Mouse (Mus musculus) limb, embryonic 10.5 days (tissue): ENCODE results near the gene Atxn10. TPM values are rescaled to one million over a fixed set of nuclear protein-coding genes. Genes with fewer than 3 reads are reported as not detected.

ENCODE experiments used
- DNase-seq: peaks from one replicate; pipeline ENCODE4 v3.0.0-alpha.2; 2017; ENCODE audit warnings: low spot score
- H3K27ac ChIP-seq: fragments of 300-500 bp; sonication (generic); 2 replicates; pipeline ENCODE4 v1.5.1; 2016; ENCODE audit warnings: mild to moderate bottlenecking
- H3K27me3 ChIP-seq: fragments of 300-500 bp; sonication (generic); 2 replicates; pipeline ENCODE4 v1.6.1; 2016; ENCODE audit warnings: low read depth, mild to moderate bottlenecking; ENCODE audit not compliant: poor library complexity, severe bottlenecking
- H3K36me3 ChIP-seq: fragments of 300-500 bp; sonication (generic); 2 replicates; pipeline ENCODE4 v1.6.1; 2016; ENCODE audit warnings: mild to moderate bottlenecking, moderate library complexity
- H3K4me1 ChIP-seq: fragments of 300-500 bp; sonication (generic); 2 replicates; pipeline ENCODE4 v1.6.1; 2016
- H3K4me3 ChIP-seq: fragments of 300-500 bp; sonication (generic); 2 replicates; pipeline ENCODE4 v1.5.1; 2016; ENCODE audit warnings: mild to moderate bottlenecking, moderate library complexity
- H3K9me3 ChIP-seq: fragments of 300-500 bp; sonication (generic); replicated peaks from 2 replicates; pipeline ENCODE4 v1.6.1; 2016; ENCODE audit warnings: mild to moderate bottlenecking
- WGBS: fragments of 180-500 bp; shearing (Covaris S2); methylation state at CpG from one replicate; pipeline ENCODE4 v1.1.7; 2016; 5-methylcytosine and 5-hydroxymethylcytosine counted together
- polyA plus RNA-seq: library from polyadenylated mRNA; unstranded; fragments of >200 nt; fragmentation: Nextera tagmentation; extraction: Ambion mirVana; gene quantifications from 2 replicates; pipeline ENCODE4 v1.2.1, GENCODE M21; 2016

Gene Atxn10
- polyA plus RNA-seq, 1 experiment from 2014 or later = 311 TPM

GRCm38 (mm10) chr15:85500267-85500666 is 164.2 kb downstream of the Atxn10 start:
- H3K9me3 ChIP-seq = no peaks in the 10 kb centered on the region
- WGBS = 88% methylated on average over 10 of the region's 10 CpGs
- H3K27me3 ChIP-seq = peaks cover 47% of the 10 kb centered on the region
- no peaks in the 10 kb centered on the region for H3K36me3 ChIP-seq
- no peak overlapping the region for H3K27ac ChIP-seq
- peaks cover 7% of the 10 kb centered on the region for H3K4me1 ChIP-seq
- DNase-seq = no peak
- no peak overlapping the region for H3K4me3 ChIP-seq

- H3K36me3 ChIP-seq = no peaks in the 10 kb centered on the region
- H3K9me3 ChIP-seq = no peaks in the 10 kb centered on the region
- peaks cover 15% of the 10 kb centered on the region for H3K4me1 ChIP-seq
- 89% methylated on average over 8 of the region's 8 CpGs for WGBS
- no peak for DNase-seq
- H3K27ac ChIP-seq = no peak within 1 kb of the TSS
- no peak within 1 kb of the TSS for H3K4me3 ChIP-seq
- peaks cover 19% of the 10 kb centered on the region for H3K27me3 ChIP-seq
Measured at GRCm38 (mm10) chr15:85503127-85503526, 167.1 kb downstream of the Atxn10 start, which contains the start of gene 7530416G11Rik. Gene 7530416G11Rik (minus strand): TSS chr15:85503227.

- no peaks in the 10 kb centered on the region for H3K36me3 ChIP-seq
- H3K9me3 ChIP-seq = no peaks in the 10 kb centered on the region
- 56% methylated on average over 14 of the region's 14 CpGs for WGBS
- H3K4me1 ChIP-seq = peaks cover 14% of the 10 kb centered on the region
- H3K4me3 ChIP-seq = no peak overlapping the region
- H3K27ac ChIP-seq = 0 out of 2 replicates have a peak overlapping the region, but pooled peaks have one; percentile 0
- no peak for DNase-seq
- 0 out of 2 replicates have a peak, but pooled peaks cover under 1% of the 10 kb centered on the region for H3K27me3 ChIP-seq
Measured at GRCm38 (mm10) chr15:85505118-85505925, 169.3 kb downstream of the Atxn10 start.

- peaks cover 14% of the 10 kb centered on the region for H3K4me1 ChIP-seq
- H3K27ac ChIP-seq = no peak overlapping the region
- no peak overlapping the region for H3K4me3 ChIP-seq
- no peaks in the 10 kb centered on the region for H3K36me3 ChIP-seq
- 67% methylated on average over 1 of the region's 1 CpGs for WGBS
- H3K27me3 ChIP-seq = no peaks in the 10 kb centered on the region
- no peak for DNase-seq
- no peaks in the 10 kb centered on the region for H3K9me3 ChIP-seq
Measured at GRCm38 (mm10) chr15:85506680-85507079, 170.6 kb downstream of the Atxn10 start.

GRCm38 (mm10) chr15:85507370-85508014 is 171.4 kb downstream of the Atxn10 start:
- Histone ChIP-seq H3K27ac (no peak overlapping the region), H3K27me3 (no peaks in the 10 kb centered on the region), H3K36me3 (no peaks in the 10 kb centered on the region), H3K9me3 (no peaks in the 10 kb centered on the region), H3K4me1 (peaks cover 14% of the 10 kb centered on the region), H3K4me3 (no peak overlapping the region)
- WGBS = 85% methylated on average over 32 of the region's 32 CpGs
- DNase-seq = no peak

Other genes with a start within 250 kb of the Atxn10 start
- 0.19 and 0.38 TPM in 2 replicates for gene Smc1b, start 204.3 kb upstream of the Atxn10 start, polyA plus RNA-seq
- gene Ribc2, start 204.2 kb upstream of the Atxn10 start, polyA plus RNA-seq = 0.34 and 0.49 TPM in 2 replicates
- 258 and 261 TPM in 2 replicates for gene Fbln1, start 130.3 kb upstream of the Atxn10 start, polyA plus RNA-seq
- not detected in 2 replicates for gene 7530416G11Rik, start 167.0 kb downstream of the Atxn10 start, polyA plus RNA-seq
- gene Wnt7b, start 246.2 kb downstream of the Atxn10 start, polyA plus RNA-seq = 10.9 and 17.1 TPM in 2 replicates